Mouse (Mus musculus): ENCODE results near the gene Olfr1510. TPM values are rescaled to one million over a fixed set of nuclear protein-coding genes. Genes with fewer than 3 reads are reported as not detected.
A peak's percentile ranks its signal among the peaks of the same experiment; 100 is the strongest.
"Not testable (repeated sequence)": the region's sequence is repeated elsewhere in the genome, so short reads cannot be mapped to it uniquely, and the experiment has no call there.

Olfr1510 gene
- total and polyA plus RNA-seq, 2 experiments from 2014 or later, result not detected

DNA sequence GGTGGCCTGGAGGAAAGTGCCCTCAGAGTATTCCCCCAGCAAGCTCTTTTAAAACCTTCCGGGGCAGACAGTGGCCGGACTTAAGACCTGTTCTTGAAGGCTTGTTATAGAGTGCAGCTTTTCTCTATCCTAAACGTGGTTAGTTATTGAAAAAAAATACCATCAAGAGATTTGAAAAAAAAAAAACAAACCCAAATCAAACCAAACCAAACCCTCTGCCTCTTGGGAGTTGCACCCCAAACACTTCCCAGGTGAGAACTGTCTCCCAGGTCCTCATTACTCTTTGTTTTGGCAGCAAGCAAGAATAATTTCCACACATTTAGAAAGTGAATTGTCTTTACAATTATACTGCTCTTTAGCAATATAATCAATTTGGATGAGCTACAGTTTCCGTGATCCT lies 16.9 kb downstream of the Olfr1510 start, which contains the start of gene Olfr1511:
Gene Olfr1511, minus strand, starts transcription at position 101 of the 400 bp plus-strand sequence.
- DNase-seq (ENCODE audit: low spot score) (no peak), ATAC-seq (ENCODE audit: insufficient read depth, low read depth) (no peak)
- no peaks in the 10 kb centered on the region for H3K9me3 ChIP-seq (replicated peaks; ENCODE audit: control insufficient read depth, low read length)
- H3K36me3 ChIP-seq (replicated peaks; ENCODE audit: control insufficient read depth, insufficient read depth, low read length), result no peaks in the 10 kb centered on the region
- no peak within 1 kb of the TSS for H3K4me2 ChIP-seq (ENCODE audit: low read depth, low read length)
- H3K4me1 ChIP-seq (ENCODE audit: control insufficient read depth, insufficient read depth), result no peaks in the 10 kb centered on the region
- H3K9ac ChIP-seq (replicated peaks; ENCODE audit: low read depth, low read length), result no peak within 1 kb of the TSS
- TF ChIP-seq CTCF (IDR thresholded peaks at IDR 0.05; ENCODE audit: low read depth) (no peak), EP300 (IDR thresholded peaks at IDR 0.05; ENCODE audit: low read depth) (no peak)
- 66% methylated on average over 4 of the region's 4 CpGs for WGBS
- H3K4me3 ChIP-seq (ENCODE audit: low read depth, low read length), result no peak within 1 kb of the TSS
- no peaks in the 10 kb centered on the region for H3K27me3 ChIP-seq (ENCODE audit: control insufficient read depth, insufficient read depth, low read length)
- no peak within 1 kb of the TSS for H3K27ac ChIP-seq (ENCODE audit: low read depth)

DNA sequence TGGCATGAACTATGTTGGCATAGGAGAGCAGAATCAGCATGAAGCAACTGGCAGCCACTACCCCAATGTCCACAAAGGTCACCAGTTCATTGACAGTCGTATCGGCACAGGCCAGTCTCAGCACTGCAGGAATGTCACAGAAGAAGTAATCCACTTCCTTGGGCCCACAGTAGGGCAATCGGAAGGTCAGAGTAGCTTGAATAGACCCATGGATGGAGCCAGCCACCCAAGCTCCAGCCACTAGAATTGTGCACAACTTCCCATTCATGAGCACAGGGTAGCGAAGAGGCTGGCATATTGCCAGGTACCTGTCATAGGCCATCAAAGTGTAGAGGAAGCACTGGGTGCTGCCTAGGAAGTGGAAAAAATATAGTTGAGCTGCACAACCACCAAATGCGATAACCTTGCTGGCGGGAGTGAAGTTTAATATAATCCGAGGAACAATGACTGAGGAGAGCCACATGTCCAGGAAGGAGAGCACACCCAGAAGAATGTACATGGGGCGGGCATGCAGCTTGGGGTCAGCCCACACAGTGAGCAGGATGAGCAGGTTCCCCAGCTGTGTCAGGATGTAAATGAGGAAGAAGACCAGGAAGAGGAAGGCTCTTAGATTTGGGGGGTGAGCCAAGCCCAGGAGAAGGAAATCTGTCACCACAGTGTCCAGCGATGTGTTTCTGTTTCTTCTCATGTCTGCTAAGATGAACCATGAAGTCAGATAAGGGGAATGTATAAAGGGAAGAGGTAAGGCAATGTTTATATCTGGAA lies 23.9 kb downstream of the Olfr1510 start:
- 67% methylated on average over 8 of the region's 9 CpGs for WGBS
- ATAC-seq (ENCODE audit: insufficient read depth, low read depth), result peak; percentile 44; the same call in 1 of the 2 replicates
- not testable (repeated sequence) for H3K4me2 ChIP-seq (ENCODE audit: low read depth, low read length); H3K9me3 ChIP-seq (replicated peaks; ENCODE audit: control insufficient read depth, low read length); DNase-seq (ENCODE audit: low spot score); H3K27me3 ChIP-seq (ENCODE audit: control insufficient read depth, insufficient read depth, low read length); H3K9ac ChIP-seq (replicated peaks; ENCODE audit: low read depth, low read length); H3K4me3 ChIP-seq (ENCODE audit: low read depth, low read length); H3K27ac ChIP-seq (ENCODE audit: low read depth); H3K36me3 ChIP-seq (replicated peaks; ENCODE audit: control insufficient read depth, insufficient read depth, low read length); H3K4me1 ChIP-seq (ENCODE audit: control insufficient read depth, insufficient read depth)

DNA sequence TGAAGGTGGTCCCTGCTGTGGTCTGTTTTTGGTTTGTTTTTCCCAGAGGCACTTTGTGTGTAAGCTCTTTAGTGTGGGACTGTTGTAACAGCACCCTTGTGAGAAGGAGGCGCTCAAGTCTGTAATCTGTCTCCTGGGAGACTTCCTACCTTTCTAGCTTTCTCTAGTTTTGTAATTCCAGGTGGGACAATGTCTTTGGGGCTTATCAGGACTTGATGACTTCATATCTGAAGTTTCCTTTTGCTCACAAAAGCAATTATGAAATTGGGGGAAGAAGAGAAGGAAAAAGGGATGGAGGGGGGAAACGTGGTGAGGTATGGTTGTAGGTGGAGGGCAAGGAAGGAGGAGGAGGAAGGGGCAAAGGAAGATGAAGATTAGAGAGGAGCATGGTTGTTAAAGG lies 35.1 kb downstream of the Olfr1510 start, which contains the start of gene Olfr1512:
Gene Olfr1512, minus strand, starts transcription at position 101 of the 400 bp plus-strand sequence.
- TF ChIP-seq EP300 (IDR thresholded peaks at IDR 0.05; ENCODE audit: low read depth) (no peak), CTCF (IDR thresholded peaks at IDR 0.05; ENCODE audit: low read depth) (no peak)
- no peak within 1 kb of the TSS for H3K27ac ChIP-seq (ENCODE audit: low read depth)
- H3K9me3 ChIP-seq (replicated peaks; ENCODE audit: control insufficient read depth, low read length), result no peaks in the 10 kb centered on the region
- ATAC-seq (ENCODE audit: insufficient read depth, low read depth) (no peak), DNase-seq (ENCODE audit: low spot score) (no peak)
- no peak within 1 kb of the TSS for H3K4me3 ChIP-seq (ENCODE audit: low read depth, low read length)
- H3K4me2 ChIP-seq (ENCODE audit: low read depth, low read length), result no peak within 1 kb of the TSS
- no peak within 1 kb of the TSS for H3K9ac ChIP-seq (replicated peaks; ENCODE audit: low read depth, low read length)
- H3K4me1 ChIP-seq (ENCODE audit: control insufficient read depth, insufficient read depth), result no peaks in the 10 kb centered on the region
- 64% methylated on average over 2 of the region's 2 CpGs for WGBS
- H3K36me3 ChIP-seq (replicated peaks; ENCODE audit: control insufficient read depth, insufficient read depth, low read length), result no peaks in the 10 kb centered on the region
- no peaks in the 10 kb centered on the region for H3K27me3 ChIP-seq (ENCODE audit: control insufficient read depth, insufficient read depth, low read length)

DNA sequence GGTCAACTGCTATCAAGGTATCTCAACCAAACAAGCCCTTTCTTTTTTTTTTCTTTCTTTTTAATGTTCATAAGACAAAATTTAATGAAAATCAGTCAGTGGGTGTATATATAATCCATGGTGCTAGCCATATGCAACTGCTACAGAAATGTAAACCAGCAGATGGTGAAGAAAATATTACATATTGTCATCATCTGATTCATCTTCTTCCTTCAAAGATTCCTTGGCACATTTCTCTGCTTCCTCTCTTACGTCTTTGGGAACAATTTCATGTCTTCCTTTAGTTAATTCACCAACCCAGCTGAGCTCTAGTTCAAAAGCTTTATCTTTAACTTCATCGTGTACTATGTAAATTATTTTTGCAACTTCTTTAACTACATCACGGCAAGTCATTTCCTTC lies 45.4 kb downstream of the Olfr1510 start:
- ATAC-seq (ENCODE audit: insufficient read depth, low read depth), result no peak
- no peak overlapping the region for H3K4me2 ChIP-seq (ENCODE audit: low read depth, low read length)
- no peaks in the 10 kb centered on the region for H3K27me3 ChIP-seq (ENCODE audit: control insufficient read depth, insufficient read depth, low read length)
- 72% methylated on average over 3 of the region's 3 CpGs for WGBS
- DNase-seq (ENCODE audit: low spot score), result no peak
- H3K4me3 ChIP-seq (ENCODE audit: low read depth, low read length), result no peak overlapping the region
- H3K4me1 ChIP-seq (ENCODE audit: control insufficient read depth, insufficient read depth), result no peaks in the 10 kb centered on the region
- H3K36me3 ChIP-seq (replicated peaks; ENCODE audit: control insufficient read depth, insufficient read depth, low read length), result no peaks in the 10 kb centered on the region
- H3K27ac ChIP-seq (ENCODE audit: low read depth), result no peak overlapping the region
- H3K9me3 ChIP-seq (replicated peaks; ENCODE audit: control insufficient read depth, low read length), result no peaks in the 10 kb centered on the region
- no peak overlapping the region for H3K9ac ChIP-seq (replicated peaks; ENCODE audit: low read depth, low read length)
- TF ChIP-seq CTCF (IDR thresholded peaks at IDR 0.05; ENCODE audit: low read depth) (no peak), EP300 (IDR thresholded peaks at IDR 0.05; ENCODE audit: low read depth) (no peak)

Other genes starting within 250 kb of the Olfr1510 start
- 10.2 and 12.6 TPM in 2 replicates for gene Supt16, start 217.0 kb downstream of the Olfr1510 start, total RNA-seq (2014; rRNA removed; ENCODE audit: low replicate concordance)
- gene Supt16, start 217.0 kb downstream of the Olfr1510 start, polyA plus RNA-seq (2015; fragmentation: Nextera tagmentation; extraction: Ambion mirVana), result 12.9 and 14.4 TPM in 2 replicates
- gene Chd8, start 156.6 kb downstream of the Olfr1510 start, total RNA-seq (2014; rRNA removed; ENCODE audit: low replicate concordance), result 18.1 and 28.8 TPM in 2 replicates
- gene Chd8, start 156.6 kb downstream of the Olfr1510 start, polyA plus RNA-seq (2015; fragmentation: Nextera tagmentation; extraction: Ambion mirVana), result 12.9 and 13.0 TPM in 2 replicates
- 30.1 and 63.3 TPM in 2 replicates for gene Tox4, start 135.2 kb downstream of the Olfr1510 start, total RNA-seq (2014; rRNA removed; ENCODE audit: low replicate concordance)
- 21.8 and 22.0 TPM in 2 replicates for gene Tox4, start 135.2 kb downstream of the Olfr1510 start, polyA plus RNA-seq (2015; fragmentation: Nextera tagmentation; extraction: Ambion mirVana)
- 6.6 and 11.9 TPM in 2 replicates for gene Rab2b, start 134.8 kb downstream of the Olfr1510 start, total RNA-seq (2014; rRNA removed; ENCODE audit: low replicate concordance)
- 9.0 and 10.3 TPM in 2 replicates for gene Rab2b, start 134.8 kb downstream of the Olfr1510 start, polyA plus RNA-seq (2015; fragmentation: Nextera tagmentation; extraction: Ambion mirVana)
- gene Mettl3, start 109.2 kb downstream of the Olfr1510 start, total RNA-seq (2014; rRNA removed; ENCODE audit: low replicate concordance), result 11.4 and 16.0 TPM in 2 replicates
- 14.1 and 14.8 TPM in 2 replicates for gene Mettl3, start 109.2 kb downstream of the Olfr1510 start, polyA plus RNA-seq (2015; fragmentation: Nextera tagmentation; extraction: Ambion mirVana)
- 4.6 TPM in 2 replicates for gene Sall2, start 85.6 kb downstream of the Olfr1510 start, total RNA-seq (2014; rRNA removed; ENCODE audit: low replicate concordance)
- gene Sall2, start 85.6 kb downstream of the Olfr1510 start, polyA plus RNA-seq (2015; fragmentation: Nextera tagmentation; extraction: Ambion mirVana), result 2.3 TPM in 2 replicates
- not detected in 2 replicates for gene Olfr1513, start 58.0 kb downstream of the Olfr1510 start, total RNA-seq (2014; rRNA removed; ENCODE audit: low replicate concordance)
- gene Olfr1513, start 58.0 kb downstream of the Olfr1510 start, polyA plus RNA-seq (2015; fragmentation: Nextera tagmentation; extraction: Ambion mirVana), result not detected in 2 replicates
- not detected in 2 replicates for gene Olfr1512, start 35.2 kb downstream of the Olfr1510 start, total RNA-seq (2014; rRNA removed; ENCODE audit: low replicate concordance)
- not detected in 2 replicates for gene Olfr1512, start 35.2 kb downstream of the Olfr1510 start, polyA plus RNA-seq (2015; fragmentation: Nextera tagmentation; extraction: Ambion mirVana)
- not detected in 2 replicates for gene Olfr1511, start 17.0 kb downstream of the Olfr1510 start, total RNA-seq (2014; rRNA removed; ENCODE audit: low replicate concordance)
- not detected in 2 replicates for gene Olfr1511, start 17.0 kb downstream of the Olfr1510 start, polyA plus RNA-seq (2015; fragmentation: Nextera tagmentation; extraction: Ambion mirVana)
- gene Olfr1509, start 28.6 kb upstream of the Olfr1510 start, total RNA-seq (2014; rRNA removed; ENCODE audit: low replicate concordance), result not detected in 2 replicates
- not detected in 2 replicates for gene Olfr1509, start 28.6 kb upstream of the Olfr1510 start, polyA plus RNA-seq (2015; fragmentation: Nextera tagmentation; extraction: Ambion mirVana)
- gene Olfr1508, start 53.1 kb upstream of the Olfr1510 start, total RNA-seq (2014; rRNA removed; ENCODE audit: low replicate concordance), result not detected in 2 replicates
- gene Olfr1508, start 53.1 kb upstream of the Olfr1510 start, polyA plus RNA-seq (2015; fragmentation: Nextera tagmentation; extraction: Ambion mirVana), result not detected in 2 replicates
- not detected in 2 replicates for gene Olfr1507, start 81.4 kb upstream of the Olfr1510 start, total RNA-seq (2014; rRNA removed; ENCODE audit: low replicate concordance)
- not detected in 2 replicates for gene Olfr1507, start 81.4 kb upstream of the Olfr1510 start, polyA plus RNA-seq (2015; fragmentation: Nextera tagmentation; extraction: Ambion mirVana)

Data from heart, postnatal 0 days (tissue).